10 mouse cellular contexts compared by ENCODE assay signal in genomic region chr4:107830189-107830588, GRCm38 (mm10). TPM values are rescaled to one million over a fixed set of nuclear protein-coding genes. Genes with fewer than 3 reads are reported as not detected.
DNase-seq lines count a peak whose midpoint lies in the region; ATAC-seq lines count a peak whose summit lies in the region.
"Had no signal": no experiment of that assay in that cellular context is flagged by ENCODE, and none has a peak within 500 bp of the region (broad histone marks: within the 10 kb centered on the region; RNA-seq: fewer than 3 reads in every experiment).

No protein-coding gene starts in this region.

- peak overlapping the region; percentile 78 for H3K27ac ChIP-seq in neural tube, embryonic 11.5 days (ENCODE audit: low read depth, low read length)
- H3K27ac ChIP-seq in hindbrain, embryonic 11.5 days (ENCODE audit: low read depth, low read length): peak overlapping the region; percentile 63
- peak overlapping the region; percentile 85 for H3K27ac ChIP-seq in midbrain, embryonic 11.5 days (ENCODE audit: low read depth, low read length)
- H3K27ac ChIP-seq: stomach, embryonic 15.5 days had no signal

- peaks cover 81% of the 10 kb centered on the region for H3K4me1 ChIP-seq in neural tube, embryonic 11.5 days (ENCODE audit: control insufficient read depth, insufficient read depth, low read length)
- H3K4me1 ChIP-seq in hindbrain, embryonic 11.5 days (replicated peaks; ENCODE audit: control insufficient read depth, insufficient read depth, low read length): peaks cover 44% of the 10 kb centered on the region
- H3K4me1 ChIP-seq in midbrain, embryonic 11.5 days (ENCODE audit: control insufficient read depth, insufficient read depth, low read length): peaks cover 79% of the 10 kb centered on the region

- H3K9me3 ChIP-seq in neural tube, embryonic 11.5 days (ENCODE audit: control insufficient read depth, low read length): no peaks in the 10 kb centered on the region
- H3K9me3 ChIP-seq in hindbrain, embryonic 11.5 days (ENCODE audit: control insufficient read depth, low read length): no peaks in the 10 kb centered on the region
- H3K9me3 ChIP-seq in midbrain, embryonic 11.5 days (ENCODE audit: control insufficient read depth, low read length): no peaks in the 10 kb centered on the region
- H3K9me3 ChIP-seq: stomach, embryonic 15.5 days had no signal

- peak; percentile 25 for ATAC-seq in neural tube, embryonic 11.5 days (ENCODE audit: insufficient read depth, low FRiP score, low TSS enrichment)
- ATAC-seq in hindbrain, embryonic 11.5 days (ENCODE audit: low FRiP score): peak; percentile 36
- ATAC-seq in midbrain, embryonic 11.5 days (ENCODE audit: low FRiP score): peak; percentile 45
- no peak for ATAC-seq in inflammation-experienced regulatory T-cells, adult 6 months

- WGBS in neural tube, embryonic 11.5 days: 50% methylated on average over 10 of the region's 10 CpGs
- 55% methylated on average over 10 of the region's 10 CpGs for WGBS in hindbrain, embryonic 11.5 days
- WGBS in midbrain, embryonic 11.5 days: 52% methylated on average over 10 of the region's 10 CpGs

- no peak for DNase-seq in neural tube, embryonic 11.5 days (ENCODE audit: low spot score)
- DNase-seq in neural tube, embryonic 10.5 days (ENCODE audit: extremely low spot score, low spot score): no peak
- no peak for DNase-seq in hindbrain, embryonic 11.5 days (ENCODE audit: low spot score)
- DNase-seq in midbrain, embryonic 11.5 days (ENCODE audit: low spot score, missing footprints): peak; percentile 87
- DNase-seq in telencephalon, adult 2 months (ENCODE audit: low read depth, low spot score): peak; percentile 67
- no peak for DNase-seq in liver
- DNase-seq: adrenal gland, postnatal 36 days; lung, adult 18-20 months had no signal

- no peak overlapping the region for H3K4me3 ChIP-seq in neural tube, embryonic 11.5 days (ENCODE audit: low read depth, low read length)
- no peak overlapping the region for H3K4me3 ChIP-seq in hindbrain, embryonic 11.5 days (ENCODE audit: low read depth, low read length)
- H3K4me3 ChIP-seq in midbrain, embryonic 11.5 days (ENCODE audit: low read depth, low read length): no peak overlapping the region
- H3K4me3 ChIP-seq: stomach, embryonic 15.5 days had no signal

- H3K4me2 ChIP-seq in neural tube, embryonic 11.5 days (ENCODE audit: low read depth): no peak overlapping the region
- H3K4me2 ChIP-seq in hindbrain, embryonic 11.5 days (replicated peaks; ENCODE audit: low read depth, low read length): no peak overlapping the region
- H3K4me2 ChIP-seq in midbrain, embryonic 11.5 days: no peak overlapping the region
- H3K4me2 ChIP-seq: stomach, embryonic 15.5 days had no signal

- H3K27me3 ChIP-seq in neural tube, embryonic 11.5 days (ENCODE audit: control insufficient read depth, insufficient read depth, low read length): no peaks in the 10 kb centered on the region
- H3K27me3 ChIP-seq in hindbrain, embryonic 11.5 days (ENCODE audit: control insufficient read depth, insufficient read depth, low read length): no peaks in the 10 kb centered on the region
- H3K27me3 ChIP-seq in midbrain, embryonic 11.5 days (ENCODE audit: control insufficient read depth, insufficient read depth, low read length): no peaks in the 10 kb centered on the region
- H3K27me3 ChIP-seq: stomach, embryonic 15.5 days had no signal

- H3K9ac ChIP-seq in neural tube, embryonic 11.5 days (ENCODE audit: low read length): no peak overlapping the region
- 0 out of 2 replicates have a peak overlapping the region, but pooled peaks have one; percentile 15 for H3K9ac ChIP-seq in hindbrain, embryonic 11.5 days (ENCODE audit: low read depth, low read length)
- H3K9ac ChIP-seq in midbrain, embryonic 11.5 days (ENCODE audit: low read length): peak overlapping the region; percentile 3; the same call in 1 of the 2 replicates
- H3K9ac ChIP-seq: stomach, embryonic 15.5 days had no signal

- no peaks in the 10 kb centered on the region for H3K36me3 ChIP-seq in neural tube, embryonic 11.5 days (ENCODE audit: control insufficient read depth, insufficient read depth, low read length)
- H3K36me3 ChIP-seq in hindbrain, embryonic 11.5 days (ENCODE audit: control insufficient read depth, insufficient read depth, low read length): no peaks in the 10 kb centered on the region
- no peaks in the 10 kb centered on the region; the same call in 1 of the 2 replicates for H3K36me3 ChIP-seq in midbrain, embryonic 11.5 days (ENCODE audit: control insufficient read depth, insufficient read depth, low read length)
- H3K36me3 ChIP-seq: stomach, embryonic 15.5 days had no signal

RNA-seq across cellular contexts. Expression of gene Lrp8, which starts 28.1 kb away (rescaled TPM):
- 25.6 and 27.6 TPM in 2 replicates for polyA plus RNA-seq in neural tube, embryonic 11.5 days (2014; fragmentation: Nextera tagmentation; extraction: Ambion mirVana)
- 22.6 and 24.9 TPM in 2 replicates for polyA plus RNA-seq in hindbrain, embryonic 11.5 days (2014; fragmentation: Nextera tagmentation; extraction: Ambion mirVana)
- 21.3 and 21.4 TPM in 2 replicates for polyA plus RNA-seq in midbrain, embryonic 11.5 days (2014; fragmentation: Nextera tagmentation; extraction: Ambion mirVana)
- 1 to 10 TPM; 1.2 to 1.5 (median 1.2) TPM for polyA plus RNA-seq in inflammation-experienced regulatory T-cells, adult 6 months (2017; shearing (Covaris generic))

RNA-seq across cellular contexts. Expression of gene Magoh, which starts 49.4 kb away (rescaled TPM):
- polyA plus RNA-seq in neural tube, embryonic 11.5 days (2014; fragmentation: Nextera tagmentation; extraction: Ambion mirVana): 195 and 208 TPM in 2 replicates
- polyA plus RNA-seq in hindbrain, embryonic 11.5 days (2014; fragmentation: Nextera tagmentation; extraction: Ambion mirVana): 224 and 249 TPM in 2 replicates
- 268 and 272 TPM in 2 replicates for polyA plus RNA-seq in midbrain, embryonic 11.5 days (2014; fragmentation: Nextera tagmentation; extraction: Ambion mirVana)
- polyA plus RNA-seq in inflammation-experienced regulatory T-cells, adult 6 months (2017; shearing (Covaris generic)): 100 to 1,000 TPM; 115 to 162 (median 117) TPM

RNA-seq across cellular contexts. Expression of gene 0610037L13Rik, which starts 59.4 kb away (rescaled TPM):
- polyA plus RNA-seq in neural tube, embryonic 11.5 days (2014; fragmentation: Nextera tagmentation; extraction: Ambion mirVana): 109 and 128 TPM in 2 replicates
- 118 and 135 TPM in 2 replicates for polyA plus RNA-seq in hindbrain, embryonic 11.5 days (2014; fragmentation: Nextera tagmentation; extraction: Ambion mirVana)
- polyA plus RNA-seq in midbrain, embryonic 11.5 days (2014; fragmentation: Nextera tagmentation; extraction: Ambion mirVana): 130 and 134 TPM in 2 replicates
- polyA plus RNA-seq in inflammation-experienced regulatory T-cells, adult 6 months (2017; shearing (Covaris generic)): 10 to 100 TPM; 37.6 to 66.3 (median 55.8) TPM

Comparison
In these comparisons a context has a peak if more than half of its experiments do, and no peak if none do; other contexts are left out.
1. DNase-seq: peak in midbrain, embryonic 11.5 days (single experiment) and telencephalon, adult 2 months (single experiment); none in neural tube, embryonic 11.5 days (single experiment), neural tube, embryonic 10.5 days (single experiment), hindbrain, embryonic 11.5 days (single experiment) and liver (single experiment).
2. Peak in every context shown above with its lines, with median percentiles within 50 percentile points of each other: H3K27ac ChIP-seq.